ENCODE assay signal across 14 mouse cellular contexts in the genomic region with DNA sequence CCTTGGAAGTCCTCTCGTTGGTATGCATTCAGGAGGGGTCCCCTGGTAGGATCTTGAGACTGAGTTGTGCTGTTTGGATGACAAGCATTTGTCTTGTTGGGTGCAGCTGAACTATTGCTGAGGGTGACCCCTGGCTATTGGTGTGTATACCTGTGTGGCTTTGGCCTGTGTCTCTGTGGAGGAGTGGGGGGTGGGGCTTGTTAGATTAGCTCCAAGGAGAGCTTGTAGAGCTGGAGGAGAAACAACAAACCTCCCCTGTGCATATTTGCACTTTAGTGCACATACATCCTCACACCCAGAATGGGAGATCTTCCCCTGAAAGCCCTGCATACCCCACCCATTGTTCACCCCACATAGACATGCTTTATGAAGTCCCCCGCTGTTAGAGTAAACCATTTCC. TPM values are rescaled to one million over a fixed set of nuclear protein-coding genes. Genes with fewer than 3 reads are reported as not detected.
A peak's percentile ranks its signal among the peaks of the same experiment; 100 is the strongest.
DNase-seq lines count a peak whose midpoint lies in the region; ATAC-seq and TF ChIP-seq lines count a peak whose summit lies in the region.
"Had no signal": no experiment of that assay in that cellular context is flagged by ENCODE, and none has a peak within 500 bp of the region (broad histone marks: within the 10 kb centered on the region; RNA-seq: fewer than 3 reads in every experiment).

No protein-coding gene starts in this region.

- peaks cover 29% of the 10 kb centered on the region for H3K4me1 ChIP-seq in intestine, embryonic 14.5 days (replicated peaks; ENCODE audit: control insufficient read depth, insufficient read depth, low read length)
- peaks cover 31% of the 10 kb centered on the region for H3K4me1 ChIP-seq in intestine, embryonic 16.5 days (ENCODE audit: control insufficient read depth, insufficient read depth, low read length)
- H3K4me1 ChIP-seq in E14TG2a.4 (replicated peaks; ENCODE audit: low read depth, low read length): peaks cover 60% of the 10 kb centered on the region
- H3K4me1 ChIP-seq in hindbrain, embryonic 10.5 days (replicated peaks): peaks cover 72% of the 10 kb centered on the region
- H3K4me1 ChIP-seq in midbrain, embryonic 13.5 days (replicated peaks): peaks cover 68% of the 10 kb centered on the region

- ATAC-seq in intestine, embryonic 14.5 days (replicated peaks; ENCODE audit: low FRiP score, low TSS enrichment, low read depth): no peak
- no peak for ATAC-seq in intestine, embryonic 16.5 days
- no peak for ATAC-seq in midbrain, embryonic 13.5 days

- H3K9me3 ChIP-seq in intestine, embryonic 14.5 days (ENCODE audit: control insufficient read depth, low read length): no peaks in the 10 kb centered on the region
- H3K9me3 ChIP-seq in intestine, embryonic 16.5 days (ENCODE audit: control insufficient read depth, low read length): no peaks in the 10 kb centered on the region
- H3K9me3 ChIP-seq in E14TG2a.4 (ENCODE audit: low read length): no peaks in the 10 kb centered on the region
- no peaks in the 10 kb centered on the region for H3K9me3 ChIP-seq in hindbrain, embryonic 10.5 days
- no peaks in the 10 kb centered on the region for H3K9me3 ChIP-seq in midbrain, embryonic 13.5 days

- intact Hi-C loops in heart, postnatal 14 days (cut with DNase I): loop anchor here (10.0 kb wide), 1 partner anchor 712 kb away; no protein-coding TSS in a partner anchor

- H3K27ac ChIP-seq in intestine, embryonic 14.5 days (ENCODE audit: low read depth): no peak overlapping the region
- no peak overlapping the region for H3K27ac ChIP-seq in intestine, embryonic 16.5 days (ENCODE audit: low read length)
- H3K27ac ChIP-seq in hindbrain, embryonic 10.5 days: peak overlapping the region; percentile 93
- H3K27ac ChIP-seq in midbrain, embryonic 13.5 days: peak overlapping the region; percentile 90
- H3K27ac ChIP-seq: heart, adult 2 months; liver, embryonic 14.5 days; stomach, postnatal 0 days had no signal

- no peak overlapping the region for H3K4me3 ChIP-seq in intestine, embryonic 14.5 days (ENCODE audit: low read depth, low read length)
- H3K4me3 ChIP-seq in intestine, embryonic 16.5 days (ENCODE audit: low read length): no peak overlapping the region
- H3K4me3 ChIP-seq in E14TG2a.4 (replicated peaks; ENCODE audit: low read length): peak overlapping the region; percentile 27; the same call in 1 of the 2 replicates
- peak overlapping the region; percentile 60 for H3K4me3 ChIP-seq in hindbrain, embryonic 10.5 days
- peak overlapping the region; percentile 77 for H3K4me3 ChIP-seq in midbrain, embryonic 13.5 days (replicated peaks)
- H3K4me3 ChIP-seq: heart, adult 2 months had no signal

- WGBS in intestine, embryonic 14.5 days: 15% methylated on average over 2 of the region's 2 CpGs
- 39% methylated on average over 2 of the region's 2 CpGs for WGBS in intestine, embryonic 16.5 days
- 7% methylated on average over 2 of the region's 2 CpGs for WGBS in hindbrain, embryonic 10.5 days
- WGBS in midbrain, embryonic 13.5 days: 0% methylated on average over 2 of the region's 2 CpGs

- peak; percentile 45 for DNase-seq in intestine, embryonic 14.5 days (ENCODE audit: low spot score)
- no peak for DNase-seq in hindbrain, embryonic 10.5 days (ENCODE audit: low spot score)
- DNase-seq in gastrocnemius, adult 8-10 months (ENCODE audit: low spot score in 2 of 2): no peak
- no peak for DNase-seq in MN1 (ENCODE audit: low spot score)
- DNase-seq in heart, postnatal 14 days: no peak
- DNase-seq: cerebellum, adult 8-10 months; kidney, postnatal 36 days had no signal

- H3K36me3 ChIP-seq in intestine, embryonic 14.5 days (ENCODE audit: control insufficient read depth, insufficient read depth, low read length): no peaks in the 10 kb centered on the region
- no peaks in the 10 kb centered on the region for H3K36me3 ChIP-seq in intestine, embryonic 16.5 days (ENCODE audit: control insufficient read depth, insufficient read depth, low read length)
- H3K36me3 ChIP-seq in E14TG2a.4 (ENCODE audit: insufficient read depth, low read length): no peaks in the 10 kb centered on the region
- no peaks in the 10 kb centered on the region for H3K36me3 ChIP-seq in hindbrain, embryonic 10.5 days
- 0 out of 2 replicates have a peak, but pooled peaks cover 5% of the 10 kb centered on the region for H3K36me3 ChIP-seq in midbrain, embryonic 13.5 days

- no peak for TF ChIP-seq CTCF in E14TG2a.4 (conservative IDR thresholded peaks at IDR 0.05; ENCODE audit: low read length)

- H3K4me2 ChIP-seq in intestine, embryonic 14.5 days (ENCODE audit: low read length): no peak overlapping the region
- H3K4me2 ChIP-seq in intestine, embryonic 16.5 days (ENCODE audit: low read depth, low read length): no peak overlapping the region
- peak overlapping the region; percentile 93 for H3K4me2 ChIP-seq in midbrain, embryonic 13.5 days (replicated peaks)

- no peak overlapping the region for H3K9ac ChIP-seq in intestine, embryonic 14.5 days (ENCODE audit: low read length)
- no peak overlapping the region for H3K9ac ChIP-seq in intestine, embryonic 16.5 days (ENCODE audit: low read depth, low read length)
- peak overlapping the region; percentile 88 for H3K9ac ChIP-seq in midbrain, embryonic 13.5 days (replicated peaks)
- H3K9ac ChIP-seq: liver, embryonic 14.5 days had no signal

- peaks cover 48% of the 10 kb centered on the region for H3K27me3 ChIP-seq in intestine, embryonic 14.5 days (replicated peaks; ENCODE audit: control insufficient read depth, insufficient read depth, low read length)
- peaks cover 33% of the 10 kb centered on the region for H3K27me3 ChIP-seq in intestine, embryonic 16.5 days (replicated peaks; ENCODE audit: control insufficient read depth, insufficient read depth, low read length)
- peaks cover 82% of the 10 kb centered on the region for H3K27me3 ChIP-seq in E14TG2a.4 (ENCODE audit: insufficient read depth, low read length)
- H3K27me3 ChIP-seq in hindbrain, embryonic 10.5 days (ENCODE audit: insufficient read depth, poor library complexity, severe bottlenecking): peaks cover 73% of the 10 kb centered on the region
- peaks cover 2% of the 10 kb centered on the region; the same call in 1 of the 2 replicates for H3K27me3 ChIP-seq in midbrain, embryonic 13.5 days

RNA-seq across cellular contexts. Expression of gene 3110082J24Rik, which starts 0.9 kb away (rescaled TPM):
- polyA plus RNA-seq in intestine, embryonic 14.5 days (2014; fragmentation: Nextera tagmentation; extraction: Ambion mirVana): not detected in 2 replicates
- not detected in 2 replicates for polyA plus RNA-seq in intestine, embryonic 16.5 days (2015; fragmentation: Nextera tagmentation; extraction: Ambion mirVana)
- 2.2 and 4.9 TPM in 2 replicates for polyA plus RNA-seq in hindbrain, embryonic 10.5 days (2016; fragmentation: Nextera tagmentation; extraction: Ambion mirVana)
- polyA plus RNA-seq in midbrain, embryonic 13.5 days (2015; fragmentation: Nextera tagmentation; extraction: Ambion mirVana): 7.6 and 9.9 TPM in 2 replicates
- not detected for total RNA-seq in gastrocnemius, adult 8-10 months (2022)
- total RNA-seq in heart, postnatal 14 days (2021): not detected
- total RNA-seq: heart, adult 2 months; hematopoietic stem cell, adult 5-6 weeks had no signal
- polyA plus RNA-seq: heart, adult 2 months; liver, embryonic 14.5 days; stomach, postnatal 0 days had no signal

RNA-seq across cellular contexts. Expression of gene Garem2, which starts 1.8 kb away (rescaled TPM):
- polyA plus RNA-seq in intestine, embryonic 14.5 days (2014; fragmentation: Nextera tagmentation; extraction: Ambion mirVana): 0.60 and 0.79 TPM in 2 replicates
- polyA plus RNA-seq in intestine, embryonic 16.5 days (2015; fragmentation: Nextera tagmentation; extraction: Ambion mirVana): 0.40 and 0.56 TPM in 2 replicates
- polyA plus RNA-seq in hindbrain, embryonic 10.5 days (2016; fragmentation: Nextera tagmentation; extraction: Ambion mirVana): 7.2 and 22.7 TPM in 2 replicates
- polyA plus RNA-seq in midbrain, embryonic 13.5 days (2015; fragmentation: Nextera tagmentation; extraction: Ambion mirVana): 13.5 and 20.6 TPM in 2 replicates
- total RNA-seq in gastrocnemius, adult 8-10 months (2022): not detected
- total RNA-seq in heart, postnatal 14 days (2021): under 1 TPM; 0.17 to 0.19 TPM
- total RNA-seq: hematopoietic stem cell, adult 5-6 weeks had no signal

RNA-seq across cellular contexts. Expression of gene Tyms, which starts 33.3 kb away (rescaled TPM):
- 286 and 317 TPM in 2 replicates for polyA plus RNA-seq in intestine, embryonic 14.5 days (2014; fragmentation: Nextera tagmentation; extraction: Ambion mirVana)
- polyA plus RNA-seq in intestine, embryonic 16.5 days (2015; fragmentation: Nextera tagmentation; extraction: Ambion mirVana): 224 and 260 TPM in 2 replicates
- polyA plus RNA-seq in hindbrain, embryonic 10.5 days (2016; fragmentation: Nextera tagmentation; extraction: Ambion mirVana): 254 and 300 TPM in 2 replicates
- polyA plus RNA-seq in midbrain, embryonic 13.5 days (2015; fragmentation: Nextera tagmentation; extraction: Ambion mirVana): 98.4 and 99.3 TPM in 2 replicates
- 1 to 10 TPM in 1 of 4 experiments, under 1 TPM in 3; 0.51 to 1.0 (median 0.71) TPM for total RNA-seq in gastrocnemius, adult 8-10 months (2022)
- total RNA-seq in heart, postnatal 14 days (2021): 10 to 100 TPM; 11.6 to 13.9 TPM

RNA-seq across cellular contexts. Expression of gene Hadha, which starts 48.2 kb away (rescaled TPM):
- polyA plus RNA-seq in intestine, embryonic 14.5 days (2014; fragmentation: Nextera tagmentation; extraction: Ambion mirVana): 125 and 133 TPM in 2 replicates
- 232 and 255 TPM in 2 replicates for polyA plus RNA-seq in intestine, embryonic 16.5 days (2015; fragmentation: Nextera tagmentation; extraction: Ambion mirVana)
- polyA plus RNA-seq in hindbrain, embryonic 10.5 days (2016; fragmentation: Nextera tagmentation; extraction: Ambion mirVana): 93.9 and 94.9 TPM in 2 replicates
- 72.2 and 73.2 TPM in 2 replicates for polyA plus RNA-seq in midbrain, embryonic 13.5 days (2015; fragmentation: Nextera tagmentation; extraction: Ambion mirVana)
- 100 to 1,000 TPM; 282 to 349 (median 303) TPM for total RNA-seq in gastrocnemius, adult 8-10 months (2022)
- 1,000 to 10,000 TPM; 1,294 to 1,315 TPM for total RNA-seq in heart, postnatal 14 days (2021)

RNA-seq across cellular contexts. Expression of gene Hadhb, which starts 48.3 kb away (rescaled TPM):
- polyA plus RNA-seq in intestine, embryonic 14.5 days (2014; fragmentation: Nextera tagmentation; extraction: Ambion mirVana): 166 and 169 TPM in 2 replicates
- 340 and 367 TPM in 2 replicates for polyA plus RNA-seq in intestine, embryonic 16.5 days (2015; fragmentation: Nextera tagmentation; extraction: Ambion mirVana)
- polyA plus RNA-seq in hindbrain, embryonic 10.5 days (2016; fragmentation: Nextera tagmentation; extraction: Ambion mirVana): 93.0 and 100 TPM in 2 replicates
- 61.1 and 62.4 TPM in 2 replicates for polyA plus RNA-seq in midbrain, embryonic 13.5 days (2015; fragmentation: Nextera tagmentation; extraction: Ambion mirVana)
- 100 to 1,000 TPM; 363 to 499 (median 389) TPM for total RNA-seq in gastrocnemius, adult 8-10 months (2022)
- total RNA-seq in heart, postnatal 14 days (2021): 1,000 to 10,000 TPM; 1,750 to 1,828 TPM

Comparison
In these comparisons a context has a peak if more than half of its experiments do, and no peak if none do; other contexts are left out.
1. H3K27ac ChIP-seq: peak in hindbrain, embryonic 10.5 days (single experiment) and midbrain, embryonic 13.5 days (single experiment); none in intestine, embryonic 14.5 days (single experiment) and intestine, embryonic 16.5 days (single experiment).
2. H3K4me3 ChIP-seq: peak in E14TG2a.4 (single experiment), hindbrain, embryonic 10.5 days (single experiment) and midbrain, embryonic 13.5 days (single experiment); none in intestine, embryonic 14.5 days (single experiment) and intestine, embryonic 16.5 days (single experiment).